Mouse (Mus musculus): ENCODE data around the gene Bahcc1.
A peak's percentile ranks its signal among the peaks of the same experiment; 100 is the strongest.

DNA sequence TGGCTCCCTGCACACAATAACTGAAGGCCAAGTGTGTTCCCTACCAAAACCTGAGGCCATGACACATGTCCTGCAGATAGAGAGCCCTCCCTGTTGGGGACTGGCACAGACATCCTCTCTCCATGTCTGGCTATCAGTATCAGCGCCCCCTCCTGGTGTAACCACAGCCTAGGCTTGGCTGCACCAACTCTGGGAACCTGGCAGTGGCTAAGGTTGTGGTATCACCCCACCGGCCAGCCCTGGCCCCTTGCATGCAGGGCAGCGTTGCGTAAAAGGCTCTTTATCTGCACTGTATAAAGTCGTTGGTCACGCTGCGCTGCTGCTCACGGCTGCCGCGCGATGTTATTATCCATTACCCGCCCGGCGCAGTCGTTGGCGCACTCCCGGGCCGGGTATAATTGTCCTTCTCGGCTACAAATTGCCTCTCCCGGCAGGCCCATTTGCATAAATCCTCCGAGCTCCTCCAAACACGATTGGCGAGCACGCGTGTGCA is 47.6 kb downstream of the Bahcc1 start:
- TF ChIP-seq POLR2A (IDR thresholded peaks at IDR 0.05; ENCODE audit: insufficient read depth, low read depth, low read length) (no peak), CTCF (IDR thresholded peaks at IDR 0.05; ENCODE audit: insufficient read depth, low read depth, low read length) (peak; percentile 30; the same call in 1 of the 2 replicates)
